Comparison of ENCODE assay signal across 8 mouse cellular contexts in the genomic region with DNA sequence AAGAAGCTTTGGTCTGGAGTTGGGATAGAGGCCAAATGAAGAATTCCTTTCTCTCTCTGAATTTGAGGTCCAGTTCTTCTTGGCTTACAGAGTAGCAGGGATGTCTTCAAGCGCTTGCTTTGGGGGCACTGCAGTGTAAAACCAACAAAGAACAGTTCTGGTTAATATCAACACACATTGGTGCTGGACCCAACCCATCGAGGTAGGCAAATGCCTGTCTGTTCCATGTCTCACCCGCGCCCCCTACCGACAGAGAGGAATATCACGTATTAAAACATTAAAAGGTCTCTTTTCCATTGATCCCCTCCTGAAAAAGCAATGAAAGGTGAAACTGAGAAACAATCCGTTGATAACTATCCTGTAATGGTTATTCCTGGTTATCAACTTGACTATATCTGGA. TPM values are rescaled to one million over a fixed set of nuclear protein-coding genes. Genes with fewer than 3 reads are reported as not detected.
DNase-seq lines count a peak whose midpoint lies in the region; ATAC-seq lines count a peak whose summit lies in the region.

No protein-coding gene starts in this region.

- peak; percentile 71 for DNase-seq in cerebellum, adult 11 months
- DNase-seq in adrenal gland, adult (ENCODE audit: inconsistent age in 2 of 2, low spot score in 1 of 2) = peak; percentile 79 to 93
- peak; percentile 87 for DNase-seq in embryo, embryonic 10.5 days (ENCODE audit: low spot score)
- DNase-seq in heart, postnatal 25 days (ENCODE audit: low spot score) = peak; percentile 20
- peak; percentile 78 to 89 for DNase-seq in left cerebral cortex, adult 18-20 months (ENCODE audit: low spot score in 2 of 2)
- peak; percentile 73 to 84 for DNase-seq in spleen, postnatal 36 days (ENCODE audit: low spot score in 2 of 2)

- ATAC-seq in cerebellum, adult (ENCODE audit: insufficient number of reproducible peaks, low FRiP score, low TSS enrichment) = no peak
- peak; percentile 91 for ATAC-seq in megakaryocyte progenitor cell, adult 5-6 weeks (replicated peaks; ENCODE audit: poor library complexity)

- intact Hi-C loops in heart, postnatal 25 days (cut with DNase I) = loop anchor here (2.0 kb wide), 1 partner anchor 23 kb away; no protein-coding TSS in a partner anchor

RNA-seq across cellular contexts. Expression of gene Rabgef1, which starts 7.9 kb away (rescaled TPM):
- 10 to 100 TPM; 18.5 to 20.2 TPM for total RNA-seq in heart, postnatal 25 days (2021)
- total RNA-seq in left cerebral cortex, adult 18-20 months (2021) = 10 to 100 TPM; 64.5 to 71.3 TPM
- 16.0 and 20.1 TPM in 2 replicates for total RNA-seq in megakaryocyte progenitor cell, adult 5-6 weeks (2015)
- total RNA-seq in megakaryocyte progenitor cell, adult 5-6 weeks (2017) = 16.2 and 28.2 TPM in 2 replicates

RNA-seq across cellular contexts. Expression of gene Kctd7, which starts 19.0 kb away (rescaled TPM):
- 1 to 10 TPM; 2.0 to 2.6 TPM for total RNA-seq in heart, postnatal 25 days (2021)
- 10 to 100 TPM; 14.3 to 14.7 TPM for total RNA-seq in left cerebral cortex, adult 18-20 months (2021)
- 1.9 and 2.7 TPM in 2 replicates for total RNA-seq in megakaryocyte progenitor cell, adult 5-6 weeks (2015)
- total RNA-seq in megakaryocyte progenitor cell, adult 5-6 weeks (2017) = 2.3 and 5.3 TPM in 2 replicates

RNA-seq across cellular contexts. Expression of gene Tmem248, which starts 53.2 kb away (rescaled TPM):
- total RNA-seq in heart, postnatal 25 days (2021) = 10 to 100 TPM; 32.8 to 33.6 TPM
- total RNA-seq in left cerebral cortex, adult 18-20 months (2021) = 10 to 100 TPM; 43.8 to 48.4 TPM
- total RNA-seq in megakaryocyte progenitor cell, adult 5-6 weeks (2015) = 61.7 and 64.2 TPM in 2 replicates
- total RNA-seq in megakaryocyte progenitor cell, adult 5-6 weeks (2017) = 75.6 and 75.9 TPM in 2 replicates

Comparison
In these comparisons a context has a peak if more than half of its experiments do, and no peak if none do; other contexts are left out.
1. DNase-seq: peak in every context shown above with its lines; median percentile 87 in embryo, embryonic 10.5 days; 86 in adrenal gland, adult; 84 in left cerebral cortex, adult 18-20 months; 78 in spleen, postnatal 36 days; 71 in cerebellum, adult 11 months; 20 in heart, postnatal 25 days.